Mouse (Mus musculus) monocyte, adult 2 months (primary cell): ENCODE measurements around the gene Vti1b.
"Not testable (repeated sequence)": the region's sequence is repeated elsewhere in the genome, so short reads cannot be mapped to it uniquely, and the experiment has no call there.

Source experiments
- DNase-seq, 2 experiments: peaks; one replicate each; pipeline ENCODE4 v3.0.0; 2022; ENCODE audit warnings: low spot score in 2 of 2, low read depth in 1 of 2

Gene Vti1b

DNA sequence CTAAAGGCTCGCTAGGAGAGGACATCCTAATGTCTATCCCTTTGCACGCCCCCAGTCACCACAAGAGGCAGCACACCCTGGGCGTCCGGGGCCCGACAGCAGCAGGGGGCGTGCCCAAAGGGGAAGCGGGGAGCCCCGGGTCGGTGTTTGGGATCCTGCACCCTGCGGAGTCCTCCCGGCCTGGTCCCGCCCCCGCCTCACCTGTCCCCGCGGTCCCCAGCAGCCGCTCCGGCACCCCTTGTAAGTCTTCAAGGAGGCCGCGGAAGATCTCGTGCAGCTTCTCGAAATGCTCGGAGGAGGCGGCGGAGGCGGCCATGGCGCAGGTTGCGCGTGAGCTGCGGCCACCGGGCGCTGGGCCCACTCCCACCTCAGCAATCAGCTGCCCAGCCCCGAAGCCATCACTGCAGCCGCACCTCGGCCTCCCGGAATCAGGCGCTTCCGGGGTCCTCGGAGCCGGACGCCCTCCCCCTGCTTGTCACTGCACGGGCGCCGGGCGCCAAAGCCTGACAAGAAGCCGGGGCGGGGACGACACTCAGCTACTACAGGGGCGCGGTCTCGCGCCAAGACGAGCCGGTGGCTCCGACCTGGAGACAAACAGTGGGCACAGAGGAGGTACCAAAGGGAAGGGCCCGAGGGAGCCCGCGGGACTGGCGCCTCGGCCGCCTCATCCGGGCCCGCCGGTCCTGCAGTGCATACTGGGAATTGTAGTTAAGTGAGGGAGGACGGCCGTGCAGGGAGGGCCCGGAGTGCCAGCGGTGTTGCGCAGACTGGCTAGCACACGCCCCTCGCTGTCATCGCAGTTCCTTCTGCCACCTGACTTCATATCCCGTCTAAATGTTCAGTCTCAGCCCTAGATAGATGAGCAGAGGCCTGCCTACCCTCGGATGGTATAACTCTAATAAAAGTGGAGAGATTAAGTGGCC is at the start of gene Vti1b:
TSS of gene Vti1b (minus strand) at position 649 of the 923 bp plus-strand sequence.
- peak; percentile 85 to 95 for DNase-seq

DNA sequence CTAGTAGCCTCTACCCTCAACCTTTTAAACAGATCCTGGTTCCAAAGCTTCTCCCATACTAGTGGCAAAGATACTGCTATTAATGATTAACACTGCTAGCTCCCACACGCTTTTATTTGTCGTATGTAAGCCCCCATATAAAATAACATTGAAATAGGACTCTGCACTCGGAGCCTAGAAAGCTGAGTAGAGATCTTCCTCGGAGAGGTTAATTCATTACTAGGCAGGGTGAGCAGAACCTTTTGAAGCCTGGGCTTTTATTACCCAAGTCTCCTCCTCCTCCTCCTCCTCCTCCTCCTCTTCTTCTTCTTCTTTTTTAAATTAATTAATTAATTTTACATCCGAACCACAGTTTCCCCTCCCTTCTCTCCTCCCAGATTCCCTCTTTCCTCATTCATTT is 45.0 kb upstream of the Vti1b start:
- no peak for DNase-seq

DNA sequence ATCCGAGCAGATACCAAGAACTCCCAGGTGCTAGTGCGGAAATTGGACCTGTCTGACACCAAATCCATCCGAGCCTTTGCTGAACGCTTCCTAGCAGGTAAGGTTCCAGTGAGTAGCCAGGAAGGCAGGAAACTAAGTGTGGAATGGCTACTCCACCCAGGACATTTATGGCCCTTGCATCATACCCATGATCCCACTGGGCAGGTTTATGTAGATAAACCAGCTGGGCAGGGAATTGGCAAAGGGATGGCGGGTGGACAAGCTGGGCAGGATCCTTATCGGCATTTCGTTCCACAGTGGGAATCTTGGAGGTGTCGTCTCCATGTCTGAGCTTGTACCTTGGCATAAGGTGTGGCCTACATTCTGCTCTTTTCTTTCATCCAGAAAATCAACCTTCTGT is 39.0 kb upstream of the Vti1b start:
- DNase-seq, result no peak

DNA sequence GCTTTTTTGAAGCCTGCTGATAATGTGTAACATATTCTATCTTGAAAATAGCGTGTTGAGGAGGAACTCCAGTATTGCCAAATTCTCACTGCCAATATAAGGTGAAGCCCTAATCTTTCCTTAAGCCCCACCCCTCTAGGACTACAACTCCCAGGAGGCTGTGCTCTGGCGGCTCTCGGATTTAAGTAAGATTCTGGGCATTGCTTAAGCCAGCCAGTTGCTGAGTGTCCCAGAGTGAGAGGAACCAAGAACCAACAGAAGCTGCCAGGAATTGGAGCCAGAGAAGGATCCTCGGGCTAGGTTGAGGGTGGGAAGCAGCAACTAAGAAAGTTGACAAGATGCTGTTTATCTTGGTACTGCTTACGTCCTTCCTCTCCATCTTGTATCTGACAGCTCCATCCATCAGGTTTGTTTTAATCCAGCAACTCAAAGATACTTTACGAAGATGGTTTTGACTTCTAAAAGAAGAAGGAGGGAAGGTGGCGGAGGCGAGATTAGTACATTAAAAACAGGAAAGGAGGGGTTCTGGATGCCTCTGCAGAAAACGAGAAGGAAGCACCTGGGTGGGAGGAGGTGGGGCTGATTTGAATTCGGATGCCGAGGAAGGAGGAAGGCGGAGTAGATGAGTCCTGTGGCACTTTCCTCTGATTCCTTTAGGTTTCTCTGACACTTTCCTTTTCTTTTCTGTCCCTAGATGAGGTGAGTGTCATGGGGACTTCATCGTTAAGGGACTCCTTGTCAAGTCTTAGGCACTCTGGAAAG is 36.4 kb upstream of the Vti1b start, which contains the start of gene Rdh12:
TSS of gene Rdh12 (plus strand) at position 212 of the 762 bp plus-strand sequence.
- no peak for DNase-seq

DNA sequence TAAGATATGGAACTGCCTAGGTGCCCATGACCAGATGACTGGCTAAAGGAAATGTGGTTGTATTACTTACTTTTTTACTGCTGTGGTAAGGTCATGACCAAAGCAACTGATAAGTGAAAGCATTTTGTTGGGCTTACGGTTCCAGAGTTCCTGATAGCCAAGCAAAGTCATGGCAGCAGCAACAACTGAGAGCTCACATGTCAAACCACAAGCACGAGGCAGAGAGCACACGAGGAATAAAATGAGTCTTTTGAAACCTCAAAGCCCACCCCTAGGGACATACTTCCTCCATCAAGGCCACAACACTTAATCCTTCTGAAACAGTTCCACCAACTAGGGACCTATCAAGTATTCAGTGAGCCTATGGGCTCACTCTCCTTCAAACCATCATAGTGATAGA is 29.4 kb upstream of the Vti1b start:
- DNase-seq, result no peak

DNA sequence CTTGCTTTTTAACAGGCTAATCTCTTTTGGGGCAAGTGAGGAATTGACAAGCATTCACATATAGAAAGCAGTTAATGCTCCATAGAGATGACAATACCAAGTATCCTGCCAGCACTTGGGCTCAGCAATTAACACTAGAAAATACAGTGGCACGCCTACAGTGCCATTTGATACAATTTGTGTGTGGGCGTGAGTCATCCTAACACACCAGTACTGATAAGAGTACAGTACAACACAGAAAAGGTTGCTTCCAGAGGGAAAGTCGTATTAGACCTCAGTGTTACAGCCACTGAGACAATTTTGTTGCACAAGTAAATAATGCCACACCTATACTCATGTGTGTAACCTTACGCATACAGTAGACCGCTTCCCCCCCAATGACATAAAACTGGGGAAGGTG is 24.6 kb upstream of the Vti1b start:
- no peak for DNase-seq

DNA sequence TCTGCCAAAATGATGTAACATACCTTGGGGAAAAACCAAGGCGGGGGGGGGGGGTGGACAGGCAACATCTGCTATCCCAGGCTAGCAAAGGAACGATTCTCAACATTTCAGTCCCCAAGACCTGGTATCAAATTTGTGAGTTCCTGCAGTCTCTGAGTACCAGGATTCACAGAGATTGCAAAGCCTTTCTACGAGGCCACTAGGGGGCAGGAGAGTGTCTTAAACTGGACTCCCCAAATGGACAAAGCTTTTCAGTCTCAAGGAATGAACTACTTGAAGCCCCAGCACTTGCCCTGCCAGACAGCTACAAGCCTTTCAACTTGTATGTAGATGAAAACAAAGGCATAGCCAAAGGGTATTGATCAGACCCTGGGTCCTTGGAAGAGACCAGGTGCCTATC is 21.0 kb upstream of the Vti1b start:
- peak; percentile 39 to 43 for DNase-seq

DNA sequence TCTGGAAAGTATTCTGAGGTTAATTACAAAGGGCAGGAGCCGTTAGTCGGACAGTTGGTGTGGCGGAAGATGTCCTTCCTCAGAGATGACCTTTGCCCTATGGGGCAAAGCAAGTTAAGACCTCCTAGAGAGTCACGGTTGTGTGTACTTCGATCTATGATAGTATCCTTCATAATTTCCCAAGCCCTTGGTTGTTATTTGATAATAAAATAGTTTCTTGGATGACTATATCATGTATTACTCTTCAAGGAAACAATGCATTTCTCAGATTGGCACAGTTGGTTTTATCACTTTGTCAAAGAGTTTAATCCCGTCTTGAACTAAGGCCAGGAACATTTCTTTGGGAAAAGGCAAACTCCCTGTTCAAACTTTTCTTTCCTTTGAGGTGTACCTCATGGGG is 19.7 kb upstream of the Vti1b start, which contains the start of gene Rdh11:
TSS of gene Rdh11 (minus strand) at position 101 of the 400 bp plus-strand sequence.
- DNase-seq, result no peak

DNA sequence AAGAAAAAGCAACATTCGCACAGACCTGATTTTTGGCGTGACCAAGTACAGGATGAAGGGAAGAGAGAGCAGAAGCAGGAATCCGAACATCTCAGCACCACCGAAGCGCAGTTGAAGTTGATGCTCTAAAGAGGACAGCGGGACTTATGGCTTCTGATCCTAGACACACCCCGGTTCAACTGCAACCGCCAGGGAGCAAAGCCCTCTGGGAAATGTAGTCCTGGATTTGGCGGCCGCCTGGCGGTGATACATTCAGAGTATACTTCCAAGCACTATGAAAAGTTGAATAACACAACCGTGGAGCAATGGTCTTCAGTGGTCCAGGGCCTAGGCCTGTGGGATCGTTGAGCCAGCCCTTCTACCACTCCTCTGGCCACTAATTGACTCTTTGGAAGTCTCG is 19.2 kb upstream of the Vti1b start:
- peak; percentile 64 to 66 for DNase-seq

DNA sequence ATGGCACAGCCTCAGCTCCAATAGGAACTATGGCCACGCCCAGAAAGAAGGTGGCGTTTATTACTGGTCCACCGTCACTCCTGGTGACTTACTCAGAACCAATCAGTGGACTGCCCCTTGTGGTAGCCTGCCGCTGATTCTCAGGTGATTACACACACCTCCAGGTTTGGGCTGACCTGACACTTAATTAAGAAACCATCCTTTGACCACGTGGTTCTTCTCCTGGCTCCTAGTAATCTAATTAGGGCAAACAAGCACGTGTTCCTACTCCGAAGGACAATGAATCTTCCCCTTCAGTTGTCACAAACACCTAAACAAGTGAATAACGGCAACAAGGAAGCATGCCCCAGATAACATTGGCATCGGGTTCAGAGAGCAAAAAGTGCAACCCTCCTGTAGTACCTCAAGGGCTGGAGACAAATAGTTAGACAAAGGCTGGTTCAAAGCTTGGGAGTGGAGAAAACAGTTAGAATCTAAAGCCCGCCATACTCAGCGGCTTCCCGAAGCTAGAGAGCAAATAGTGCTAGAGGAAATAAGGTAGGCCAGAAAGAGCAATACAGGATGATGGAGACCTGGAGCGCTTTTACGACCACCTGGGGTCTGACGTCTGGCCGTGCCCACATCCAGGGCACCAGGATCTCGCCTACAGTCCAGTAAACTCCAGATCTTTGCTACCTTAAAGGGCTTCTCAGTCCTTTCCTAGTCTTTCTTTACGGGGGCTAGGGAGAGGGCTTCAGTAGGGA is 18.6 kb upstream of the Vti1b start:
- DNase-seq, result peak in 1 of 2 experiments; percentile 5

DNA sequence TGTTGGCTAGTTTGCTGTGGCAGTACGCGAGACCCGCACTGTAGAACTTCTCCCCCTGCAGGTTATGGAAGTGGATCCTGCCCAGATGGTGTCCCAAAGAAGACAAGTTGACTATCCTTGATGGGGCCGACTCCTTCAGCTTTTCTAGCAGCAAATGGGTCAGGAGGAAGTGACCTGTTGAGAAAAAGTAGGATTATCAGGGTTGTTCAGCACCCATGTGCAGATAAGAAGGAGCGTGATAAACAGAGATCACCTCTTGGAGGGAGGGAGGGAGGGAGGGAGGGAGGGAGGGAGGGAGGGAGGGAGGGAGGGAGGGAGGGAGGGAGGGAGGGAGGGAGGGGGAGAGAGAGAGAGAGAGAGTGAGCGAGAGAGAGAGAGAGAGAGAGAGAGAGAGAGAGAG is 12.7 kb upstream of the Vti1b start:
- DNase-seq, result not testable (repeated sequence)

DNA sequence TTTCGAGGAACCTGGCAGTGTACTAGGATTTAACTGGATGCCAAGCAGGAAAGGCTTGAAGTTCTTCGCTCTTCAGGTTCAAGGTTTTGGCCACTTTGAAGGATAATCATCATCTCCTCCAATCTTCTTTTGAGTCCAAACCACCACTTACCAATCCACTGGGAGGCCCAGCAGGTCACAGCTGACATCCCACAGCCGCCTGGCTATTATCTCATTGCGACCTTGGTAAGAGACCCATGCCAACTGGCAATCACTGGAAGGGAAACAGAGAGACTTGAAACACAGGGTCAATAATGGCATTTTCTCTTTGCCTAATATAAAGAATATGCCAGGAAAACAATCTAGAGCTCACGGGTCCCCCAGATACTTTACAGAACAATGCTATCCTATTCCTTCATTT is 3.5 kb upstream of the Vti1b start:
- DNase-seq, result no peak

DNA sequence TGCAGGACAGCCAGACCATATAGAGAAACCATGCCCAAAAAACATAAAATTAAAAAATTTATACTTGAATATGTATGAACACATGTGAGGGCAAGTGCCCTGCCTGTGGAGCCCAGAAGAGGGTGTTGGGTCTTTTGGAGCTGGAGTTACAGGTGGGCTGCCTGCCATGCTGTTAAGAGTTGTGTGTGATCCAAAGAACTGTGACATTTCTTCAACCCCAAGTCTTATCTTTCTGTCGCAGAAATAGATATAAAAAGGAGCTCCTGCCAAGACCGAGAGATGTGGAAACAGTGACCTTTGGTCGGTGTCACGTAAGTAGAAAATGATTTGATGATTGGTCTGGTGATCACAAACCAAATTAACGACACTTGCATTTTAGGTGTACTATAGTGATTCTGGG is 1.3 kb upstream of the Vti1b start:
- DNase-seq, result no peak

DNA sequence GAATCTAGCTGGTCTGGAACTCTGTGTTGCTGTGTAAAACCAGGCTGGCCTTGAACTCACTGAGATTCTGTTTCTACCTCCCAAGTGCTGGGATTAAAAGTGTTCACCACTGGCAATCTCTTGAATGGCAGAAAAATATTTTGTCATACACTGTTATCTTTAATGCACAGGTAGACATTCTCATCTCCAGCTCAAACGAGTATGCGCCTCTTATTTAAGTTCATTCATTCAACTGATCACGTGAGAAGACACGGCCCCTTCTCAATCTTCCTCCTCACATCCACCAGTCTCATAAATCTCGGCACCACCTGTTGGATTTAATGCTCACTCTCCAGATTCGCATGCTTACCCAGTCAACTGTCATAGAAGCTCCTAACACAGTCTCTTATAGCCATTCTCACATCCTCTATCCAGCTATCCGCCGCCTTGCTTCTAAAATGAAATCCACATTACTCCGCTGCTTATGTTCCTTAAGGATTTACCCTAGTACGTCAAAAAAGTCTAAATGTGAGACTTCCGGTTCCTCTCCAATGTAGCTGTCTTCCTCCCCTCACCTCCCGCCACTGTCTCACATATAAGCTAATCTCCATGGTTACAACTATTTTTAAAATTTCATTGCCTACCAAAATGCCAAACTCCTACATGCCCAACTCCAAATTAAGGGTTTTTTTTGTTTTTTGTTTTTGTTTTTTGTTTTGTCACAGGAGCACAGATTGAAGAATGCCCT is 1.0 kb downstream of the Vti1b start:
- no peak for DNase-seq

DNA sequence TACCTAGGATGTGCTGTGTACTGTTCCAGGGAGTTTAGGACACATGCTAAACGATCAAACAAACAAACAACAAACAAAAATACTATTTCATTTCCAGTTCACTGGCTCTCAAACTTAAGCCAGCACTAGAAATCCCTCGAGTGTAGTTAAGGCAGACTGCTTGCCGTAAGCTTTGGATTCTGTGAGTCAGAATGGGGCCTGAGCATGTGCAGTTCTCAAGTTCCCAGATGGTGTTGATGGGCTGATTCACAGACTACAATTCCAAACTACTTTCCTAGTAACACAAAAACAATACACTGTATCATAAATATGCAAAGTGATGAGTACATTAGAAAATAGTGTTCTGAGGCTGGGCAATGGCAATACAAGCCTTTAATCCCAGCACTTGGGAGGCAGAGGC is 2.0 kb downstream of the Vti1b start:
- no peak for DNase-seq

DNA sequence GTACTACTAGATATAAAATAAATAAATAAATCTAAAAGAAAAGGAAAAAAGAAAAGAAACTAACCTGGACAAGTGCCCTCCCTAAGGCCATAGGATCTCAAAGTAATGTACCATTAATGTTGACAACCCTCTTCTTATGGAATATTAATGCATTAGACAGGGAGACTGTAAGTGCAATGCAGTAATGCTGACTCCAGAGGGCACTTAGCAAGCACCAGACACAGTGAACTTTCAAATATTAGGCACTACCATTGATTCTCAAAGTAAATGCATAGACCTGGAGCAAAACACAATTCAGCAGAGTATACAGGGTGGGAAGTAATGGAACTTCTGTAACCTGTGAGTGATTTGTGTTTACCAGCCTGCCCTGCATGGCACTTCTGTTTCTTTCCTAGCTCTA is 3.3 kb downstream of the Vti1b start:
- no peak for DNase-seq

DNA sequence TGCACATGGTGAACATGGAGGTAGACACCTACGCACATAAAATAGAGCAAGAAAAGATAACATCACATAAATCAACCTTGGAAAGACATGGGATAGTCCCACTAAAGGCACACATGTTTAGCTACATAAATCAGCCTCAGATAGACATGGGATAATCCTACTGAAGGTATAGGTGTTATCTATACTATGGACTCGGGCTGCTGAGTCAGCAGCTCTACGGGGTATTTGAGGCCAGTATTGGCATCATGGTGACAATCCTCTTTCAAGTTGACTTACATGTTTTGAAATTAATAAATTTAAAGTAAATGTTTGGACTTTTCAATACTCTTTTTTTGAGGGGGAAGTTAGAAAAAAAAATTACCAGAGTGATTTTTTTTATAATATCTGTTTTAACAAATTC is 9.6 kb downstream of the Vti1b start:
- no peak for DNase-seq

DNA sequence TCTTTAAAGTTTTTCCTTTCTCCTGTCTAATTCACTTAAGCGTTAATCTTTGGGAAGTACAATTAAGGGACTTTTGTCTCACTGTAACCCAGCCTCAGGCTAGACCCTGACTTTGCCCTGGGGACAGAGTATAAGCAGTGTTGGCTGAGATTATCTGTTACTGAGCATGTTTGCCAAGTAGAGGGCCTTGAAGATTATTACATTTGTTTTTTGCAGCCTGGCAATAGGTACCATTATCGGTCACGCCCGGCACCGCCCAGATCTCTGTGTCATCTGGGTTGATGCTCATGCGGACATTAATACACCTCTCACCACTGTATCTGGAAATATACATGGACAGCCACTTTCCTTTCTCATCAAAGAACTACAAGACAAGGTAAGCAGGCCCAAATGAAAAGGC is 22.8 kb downstream of the Vti1b start:
- DNase-seq, result no peak

DNA sequence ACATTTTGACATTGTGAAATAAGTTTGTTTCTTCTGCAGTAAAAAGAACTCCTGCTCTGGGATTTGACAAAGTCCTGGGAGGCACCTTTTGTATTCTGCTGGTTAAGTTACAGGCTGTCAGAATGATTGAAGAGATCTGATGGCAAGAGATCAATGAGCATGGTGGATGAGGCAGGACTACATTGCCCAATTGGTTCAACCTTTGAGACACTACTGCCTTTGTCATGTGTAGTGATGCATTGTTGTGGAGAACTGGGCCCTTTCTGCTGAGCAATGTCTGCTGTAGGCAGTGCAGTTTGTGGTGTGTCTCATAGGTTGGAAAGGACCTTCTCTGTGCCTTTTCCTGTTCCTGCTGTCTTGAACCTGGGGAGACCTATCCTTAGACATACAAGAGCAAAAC is 31.1 kb downstream of the Vti1b start:
- DNase-seq, result no peak

DNA sequence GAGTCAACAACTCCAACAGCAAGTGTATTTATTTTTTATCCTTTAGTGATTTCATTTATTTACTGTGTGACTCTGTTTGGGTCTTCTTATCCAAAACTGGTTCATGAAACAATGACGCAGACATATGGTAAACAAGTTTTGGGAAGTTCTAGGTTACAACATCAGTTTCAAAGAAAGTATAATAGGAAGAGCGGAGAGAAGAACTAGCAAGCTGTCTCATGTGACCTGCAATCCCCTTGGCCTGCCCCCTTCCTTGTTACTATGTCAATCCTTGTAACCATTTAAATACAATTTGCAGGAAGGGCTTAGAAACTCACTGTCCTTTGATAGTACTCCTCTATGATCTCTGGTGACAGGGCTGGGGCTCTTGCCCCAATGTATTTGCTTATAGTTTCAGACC is 31.7 kb downstream of the Vti1b start:
- DNase-seq, result peak in 1 of 2 experiments; percentile 13

DNA sequence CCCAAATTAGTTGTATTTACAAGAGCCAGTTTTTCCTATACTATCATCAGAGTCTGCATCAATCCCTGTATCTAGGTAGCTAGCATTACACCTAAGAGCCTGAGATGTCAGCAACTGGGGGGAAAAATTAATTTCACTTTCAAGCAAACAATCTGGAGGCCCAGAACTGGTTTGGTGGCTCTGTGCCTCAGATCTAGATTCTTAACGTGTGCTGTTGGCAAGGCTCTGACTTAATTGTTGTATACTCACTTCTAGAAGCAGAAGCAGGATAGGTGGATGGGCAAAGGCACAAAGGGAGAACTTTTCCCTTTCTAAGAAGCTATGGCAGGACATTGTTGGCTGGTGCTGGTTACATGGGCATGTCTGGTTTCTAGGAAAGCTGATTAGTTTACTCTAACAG is 33.0 kb downstream of the Vti1b start:
- DNase-seq, result no peak
